Mouse (Mus musculus) urinary bladder, postnatal 36 days (tissue): ENCODE measurements at regions not wholly inside any gene's neighbourhood (a gene's known extent, or its start where the extent isn't known, plus 50 kb on each side); places are given as distances from the start of the nearest gene placed in this dataset.
"Not testable (repeated sequence)": the region's sequence is repeated elsewhere in the genome, so short reads cannot be mapped to it uniquely, and the experiment has no call there.

Experiments used
- DNase-seq, 2 experiments: peaks; one replicate each; pipeline ENCODE4 v3.0.0; 2022; ENCODE audit warnings: low spot score in 2 of 2, mixed read lengths in 1 of 2

GRCm38 (mm10) chr9:84461441-84461840 lies 536.5 kb downstream of the Bckdhb start:
- DNase-seq, result no peak

GRCm38 (mm10) chr9:84466741-84467140 lies 541.8 kb downstream of the Bckdhb start:
- DNase-seq, result peak in 1 of 2 experiments; percentile 13

GRCm38 (mm10) chr9:84472696-84473095 lies 547.8 kb downstream of the Bckdhb start:
- DNase-seq, result peak in 1 of 2 experiments; percentile 17

GRCm38 (mm10) chr9:84475906-84476305 lies 551.0 kb downstream of the Bckdhb start:
- DNase-seq, result no peak

GRCm38 (mm10) chr9:84499507-84499906 lies 574.6 kb downstream of the Bckdhb start:
- DNase-seq, result no peak

- DNase-seq, result not testable (repeated sequence)
Observed at GRCm38 (mm10) chr9:84502981-84503380, 578.0 kb downstream of the Bckdhb start.

- DNase-seq, result no peak
Observed at GRCm38 (mm10) chr9:84517064-84517463, 592.1 kb downstream of the Bckdhb start.

GRCm38 (mm10) chr9:84545431-84545830 lies 620.5 kb downstream of the Bckdhb start:
- DNase-seq, result no peak

- peak in 1 of 2 experiments; percentile 15 for DNase-seq
Observed at GRCm38 (mm10) chr9:84548012-84548660, 623.2 kb downstream of the Bckdhb start.

- DNase-seq, result no peak
Observed at GRCm38 (mm10) chr9:84555237-84555636, 630.3 kb downstream of the Bckdhb start.

- DNase-seq, result no peak
Observed at GRCm38 (mm10) chr9:84556261-84556844, 631.4 kb downstream of the Bckdhb start.

GRCm38 (mm10) chr9:84558346-84558745 lies 633.4 kb downstream of the Bckdhb start:
- no peak for DNase-seq

- DNase-seq, result no peak
Observed at GRCm38 (mm10) chr9:84569533-84569932, 644.6 kb downstream of the Bckdhb start.

- peak in 1 of 2 experiments; percentile 5 for DNase-seq
Observed at GRCm38 (mm10) chr9:84577781-84578180, 652.8 kb downstream of the Bckdhb start.

GRCm38 (mm10) chr9:84587791-84588190 lies 662.8 kb downstream of the Bckdhb start:
- DNase-seq, result no peak

- DNase-seq, result no peak
Observed at GRCm38 (mm10) chr9:84594724-84595123, 669.8 kb downstream of the Bckdhb start.
